Mouse (Mus musculus) kidney, adult 2 months (tissue): Measurements from ENCODE around the gene Asap3.

ENCODE experiments used
- CTCF ChIP-seq: fragments of 200-500 bp; conservative IDR thresholded peaks from 2 replicates; pipeline ENCODE4 v1.5.1; 2011; ENCODE audit warnings: low read depth, mild to moderate bottlenecking, control low read depth, low read length, moderate library complexity, mixed read lengths; ENCODE audit not compliant: insufficient read depth, insufficient read length
- POLR2A ChIP-seq: fragments of 200-500 bp; IDR thresholded peaks from one replicate; pipeline ENCODE4 v1.6.1; 2011; ENCODE audit warnings: low read depth, low read length, control low read depth

- TF ChIP-seq CTCF, result no peak
- no peak for TF ChIP-seq POLR2A
Observed at GRCm38 (mm10) chr4:136174216-136175193, 31.7 kb upstream of the Asap3 start.
